Mouse (Mus musculus) adrenal gland, adult (tissue): ENCODE measurements at regions not wholly inside any gene's neighbourhood (a gene's known extent, or its start where the extent isn't known, plus 50 kb on each side); places are given as distances from the start of the nearest gene placed in this dataset.
A peak's percentile ranks its signal among the peaks of the same experiment; 100 is the strongest.

ENCODE experiments used
- DNase-seq, 2 experiments: peaks; one replicate each; pipeline ENCODE4 v3.0.0; 2022 to 2023; ENCODE audit warnings: low spot score in 1 of 2; ENCODE audit not compliant: inconsistent age in 2 of 2

GRCm38 (mm10) chr6:15865271-15865670 is 144.8 kb downstream of the Mdfic start:
- peak in 1 of 2 experiments; percentile 33 for DNase-seq

- no peak for DNase-seq
Measured at GRCm38 (mm10) chr6:15882288-15882903, 161.9 kb downstream of the Mdfic start.

GRCm38 (mm10) chr6:15893066-15893465 is 172.6 kb downstream of the Mdfic start:
- DNase-seq = no peak

GRCm38 (mm10) chr6:15900495-15900894 is 180.0 kb downstream of the Mdfic start:
- no peak for DNase-seq

GRCm38 (mm10) chr6:15902665-15903274 is 182.3 kb downstream of the Mdfic start:
- no peak for DNase-seq

DNA sequence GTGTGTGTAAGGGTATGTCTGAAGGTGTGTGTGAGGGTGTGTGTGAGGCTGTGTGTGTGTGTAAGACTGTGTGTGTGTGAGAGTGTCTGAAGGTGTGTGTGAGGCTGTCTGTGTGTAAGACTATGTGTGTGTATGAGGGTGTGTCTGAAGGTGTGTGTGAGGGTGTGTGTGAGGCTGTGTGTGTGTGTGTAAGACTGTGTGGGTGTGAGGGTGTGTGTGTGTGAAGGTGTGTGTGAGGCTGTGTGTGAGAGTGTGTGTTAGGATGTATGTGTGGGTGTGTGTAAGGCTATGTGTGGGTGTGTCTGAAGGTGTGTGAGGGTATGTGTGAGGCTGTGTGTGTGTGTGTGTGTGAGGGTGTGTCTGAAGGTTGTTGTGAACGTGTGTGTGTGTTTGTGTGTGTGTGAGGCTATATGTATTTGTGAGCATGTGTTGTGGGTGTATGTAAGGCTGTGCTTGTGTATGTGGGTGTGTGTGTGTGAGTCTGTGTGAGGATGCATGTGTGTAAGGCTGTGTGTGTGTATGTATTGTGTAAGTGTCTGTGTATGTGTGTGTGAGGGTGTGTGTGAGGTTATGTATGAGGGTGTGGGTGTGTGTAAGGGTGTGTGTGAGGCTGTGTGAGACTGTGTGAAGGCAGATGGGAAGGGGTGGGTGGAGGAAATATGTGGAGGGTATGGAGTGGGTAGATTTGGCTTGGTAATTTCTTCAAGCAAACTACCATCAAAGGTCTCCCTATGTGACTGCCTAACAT is 190.1 kb downstream of the Mdfic start:
- no peak for DNase-seq

- no peak for DNase-seq
Measured at GRCm38 (mm10) chr6:15929650-15930049, 209.2 kb downstream of the Mdfic start.

DNA sequence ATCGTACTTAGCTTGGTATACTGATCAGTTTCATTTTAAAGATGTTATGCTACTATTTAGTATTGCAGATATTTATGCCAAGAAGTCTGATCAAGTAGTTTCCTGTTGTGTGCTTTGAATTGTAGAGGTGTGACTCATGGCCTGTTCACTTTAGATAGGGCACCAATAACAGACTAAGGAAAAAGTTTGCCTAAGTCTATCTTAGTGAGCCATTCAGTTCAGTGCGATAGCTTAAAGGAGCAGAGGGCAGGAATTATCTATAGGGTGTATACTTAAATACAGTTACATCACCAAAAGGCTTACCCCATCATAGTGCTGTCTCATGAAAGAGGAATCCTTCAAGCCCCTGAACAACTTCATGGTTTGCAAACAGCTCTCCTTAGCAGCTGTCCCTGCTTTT is 229.8 kb downstream of the Mdfic start:
- DNase-seq = no peak

GRCm38 (mm10) chr6:15987334-15987733 is 266.9 kb downstream of the Mdfic start:
- peak in 1 of 2 experiments; percentile 19 for DNase-seq
